Mouse (Mus musculus): ENCODE results near the gene Olfr54. TPM values are rescaled to one million over a fixed set of nuclear protein-coding genes. Genes with fewer than 3 reads are reported as not detected.

The Olfr54 gene
- total RNA-seq (2023): not detected

GRCm38 (mm10) chr11:51013936-51014335, at the start of gene Olfr54:
Gene Olfr54 (plus strand): TSS chr11:51014236.

DNA sequence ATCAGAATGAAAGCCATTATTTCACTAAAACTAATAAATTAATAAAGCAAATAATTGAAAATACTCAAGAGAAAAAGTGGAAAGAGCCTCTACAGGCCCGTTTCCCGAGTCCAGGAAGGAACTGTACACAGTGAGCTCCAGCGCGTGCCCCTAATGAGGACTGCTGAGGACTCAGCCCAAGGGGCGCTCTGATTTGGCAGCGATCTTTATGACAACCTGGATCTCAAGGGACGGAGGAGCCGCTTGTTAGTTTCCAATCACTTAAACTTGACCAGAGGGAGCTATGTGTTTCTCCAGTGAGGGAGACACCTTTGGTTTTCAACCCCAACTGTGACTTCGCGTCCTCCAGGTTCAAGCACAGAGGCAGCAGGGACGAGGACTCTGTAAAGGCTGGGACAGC, 47.8 kb upstream of the Olfr54 start, which contains the start of gene Olfr1378:
Olfr1378 (plus strand) TSS at position 301 of the 400 bp plus-strand sequence.

DNA sequence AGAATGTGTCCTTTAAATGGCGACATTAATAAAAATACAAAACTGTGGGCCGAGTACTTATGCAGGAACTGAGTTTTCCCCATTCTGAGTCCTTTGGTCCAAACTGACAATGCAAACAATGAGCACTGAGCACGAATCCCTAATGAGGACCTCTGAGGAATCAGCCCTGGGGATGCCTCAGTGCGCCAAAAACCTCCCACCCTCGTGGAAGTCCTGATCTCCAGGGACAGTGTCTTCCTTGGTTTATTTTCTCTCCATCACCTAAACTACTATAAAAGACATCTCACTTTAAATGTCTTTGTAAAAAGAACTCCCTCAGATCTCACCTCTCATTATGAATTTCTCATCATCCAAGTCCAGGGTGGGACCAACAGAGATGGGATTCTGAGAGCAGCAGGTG, 32.4 kb upstream of the Olfr54 start, which contains the start of gene Olfr1377:
Olfr1377 (plus strand) TSS at position 301 of the 400 bp plus-strand sequence.

GRCm38 (mm10) chr11:51003296-51003695, 10.7 kb upstream of the Olfr54 start, which contains the start of gene Olfr51:
Gene Olfr51 (plus strand): TSS chr11:51003596.

DNA sequence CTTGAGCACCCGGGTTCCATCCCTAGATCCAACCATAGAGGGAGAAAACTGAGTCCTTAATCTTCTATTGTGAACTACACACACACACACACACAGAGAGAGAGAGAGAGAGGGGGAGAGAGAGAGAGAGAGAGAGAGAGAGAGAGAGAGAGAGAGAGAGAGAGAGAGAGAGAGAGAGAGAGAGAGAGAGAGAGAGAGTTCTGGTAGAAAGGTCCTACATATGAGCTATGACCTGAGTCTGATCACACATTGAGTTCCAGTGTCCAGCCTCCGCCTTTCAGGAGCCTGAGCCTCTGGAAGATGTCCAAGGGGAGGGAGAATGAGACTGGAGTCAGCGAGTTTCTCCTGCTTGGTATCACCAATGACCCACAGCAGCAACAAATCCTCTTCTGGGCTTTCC, 33.8 kb downstream of the Olfr54 start, which contains the start of gene Olfr1375:
Olfr1375 (plus strand) TSS at position 301 of the 400 bp plus-strand sequence.

DNA sequence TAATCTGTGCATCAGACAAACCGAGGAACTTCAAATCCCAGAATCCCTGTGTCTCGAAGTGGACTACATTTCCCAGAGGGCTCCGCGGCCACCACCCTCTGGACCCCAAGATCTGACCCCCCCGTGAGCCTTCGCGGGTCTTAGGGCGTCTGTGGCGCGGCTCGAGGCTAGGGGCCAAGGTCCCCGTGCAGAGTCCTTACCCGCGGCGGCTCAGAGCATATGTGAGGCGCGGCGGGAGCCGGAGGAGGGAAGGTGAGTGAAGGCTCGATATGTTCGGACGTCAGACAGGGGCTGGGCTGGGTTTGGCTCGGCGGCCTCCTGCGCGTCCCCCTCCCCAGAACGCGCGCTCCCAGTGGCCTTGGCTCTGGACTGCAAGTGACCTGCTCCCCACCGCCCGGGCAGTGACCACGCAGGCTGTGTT, 45.1 kb downstream of the Olfr54 start, which contains the start of gene Zfp354a:
Zfp354a (plus strand) TSS at position 107 of the 421 bp plus-strand sequence.

Other genes starting within 250 kb of the Olfr54 start
- gene Zfp354c, start 186.5 kb upstream of the Olfr54 start, total RNA-seq (2023): 1 to 10 TPM in 1 of 2 experiments, under 1 TPM in 1; 0.20 to 1.9 TPM
- under 1 TPM in 1 of 2 experiments, not detected in 1; 0.22 TPM for gene Zfp879, start 172.7 kb upstream of the Olfr54 start, total RNA-seq (2023)
- under 1 TPM; 0.66 to 0.71 TPM for gene Grm6, start 163.6 kb upstream of the Olfr54 start, total RNA-seq (2023)
- gene Zfp454, start 126.6 kb upstream of the Olfr54 start, total RNA-seq (2023): not detected
- not detected for gene Zfp2, start 98.1 kb upstream of the Olfr54 start, total RNA-seq (2023)
- not detected for gene Zfp354b, start 82.6 kb upstream of the Olfr54 start, total RNA-seq (2023)
- not detected for gene 4933414I15Rik, start 70.5 kb upstream of the Olfr54 start, total RNA-seq (2023)
- gene Prop1, start 60.5 kb upstream of the Olfr54 start, total RNA-seq (2023): not detected
- not detected for gene Olfr1378, start 47.7 kb upstream of the Olfr54 start, total RNA-seq (2023)
- not detected for gene Olfr1377, start 32.3 kb upstream of the Olfr54 start, total RNA-seq (2023)
- not detected for gene Olfr51, start 10.6 kb upstream of the Olfr54 start, total RNA-seq (2023)
- gene Olfr1375, start 33.9 kb downstream of the Olfr54 start, total RNA-seq (2023): not detected
- gene Zfp354a, start 45.0 kb downstream of the Olfr54 start, total RNA-seq (2023): not detected
- not detected for gene Gm12569, start 206.2 kb downstream of the Olfr54 start, total RNA-seq (2023)
- gene Clk4, start 247.5 kb downstream of the Olfr54 start, total RNA-seq (2023): 100 to 1,000 TPM; 151 to 164 TPM
- under 1 TPM; 0.56 to 0.77 TPM for gene BC049762, start 248.8 kb downstream of the Olfr54 start, total RNA-seq (2023)

Data from neutrophil, adult 59 days (primary cell).